Mouse (Mus musculus) ES-Bruce4 (cell line): Measurements from ENCODE around the gene Krt28.

Source experiments
- CTCF ChIP-seq: IDR thresholded peaks from one replicate; pipeline ENCODE4 v1.8.1; 2011; ENCODE audit warnings: low read depth, low read length
- EP300 ChIP-seq: IDR thresholded peaks from 2 replicates; pipeline ENCODE4 v1.6.1; 2011; ENCODE audit warnings: low read depth, low read length; ENCODE audit not compliant: insufficient read depth

DNA sequence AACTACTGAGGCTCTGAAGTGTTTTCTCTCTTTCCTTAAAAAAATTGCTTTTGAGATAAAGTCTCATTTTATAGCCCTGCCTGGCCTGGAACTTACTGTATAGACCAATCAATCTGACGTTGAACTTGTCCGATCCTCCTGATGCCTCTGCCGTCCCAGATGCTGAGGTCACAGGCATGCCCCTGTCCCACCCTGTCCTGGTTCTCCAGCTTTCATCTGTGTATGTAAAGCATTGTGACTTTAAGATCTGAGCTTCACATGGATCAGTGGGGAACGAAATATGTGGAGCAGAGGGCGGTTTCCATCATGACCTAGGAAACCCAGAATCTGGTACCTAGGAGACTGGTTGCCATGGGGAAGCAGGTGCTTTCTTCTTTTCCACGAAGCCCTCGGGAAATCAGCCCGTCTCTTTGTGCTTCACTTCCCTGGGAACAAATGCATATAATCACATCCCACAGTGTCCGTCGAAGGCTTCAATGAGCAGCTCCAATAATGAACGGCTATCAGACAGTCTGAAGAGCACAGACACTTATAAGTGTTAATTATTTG lies 35.3 kb downstream of the Krt28 start:
- TF ChIP-seq EP300 (no peak), CTCF (no peak)
